Mouse (Mus musculus) liver, adult 2 months (tissue): ENCODE measurements around the gene Galk1. TPM values are rescaled to one million over a fixed set of nuclear protein-coding genes. Genes with fewer than 3 reads are reported as not detected.

ENCODE experiments used
- DNase-seq: peaks from one replicate; pipeline ENCODE4 v3.0.0-alpha.2; 2011; ENCODE audit warnings: low read depth, low spot score; ENCODE audit errors: extremely low read depth
- H3K27ac ChIP-seq: fragments of 200-500 bp; replicated peaks from 2 replicates; pipeline ENCODE4 v1.5.1; 2012; ENCODE audit warnings: low read depth, mild to moderate bottlenecking, control low read depth, inconsistent platforms, low read length; ENCODE audit not compliant: insufficient read depth
- H3K27me3 ChIP-seq: fragments of 200-500 bp; 2 replicates; pipeline ENCODE4 v1.6.1; 2012; ENCODE audit warnings: mild to moderate bottlenecking, moderate library complexity, low read length, inconsistent platforms; ENCODE audit not compliant: control insufficient read depth, insufficient read depth
- H3K36me3 ChIP-seq: fragments of 200-500 bp; 2 replicates; pipeline ENCODE4 v1.6.1; 2012; ENCODE audit warnings: low read length, inconsistent platforms; ENCODE audit not compliant: control insufficient read depth, insufficient read depth
- H3K4me1 ChIP-seq: fragments of 200-500 bp; 2 replicates; pipeline ENCODE4 v1.6.1; 2011; ENCODE audit warnings: low read length; ENCODE audit not compliant: control insufficient read depth, insufficient read depth
- H3K4me3 ChIP-seq: fragments of 200-500 bp; 2 replicates; pipeline ENCODE4 v1.5.1; 2011; ENCODE audit warnings: low read depth, mild to moderate bottlenecking, control low read depth, low read length, moderate library complexity; ENCODE audit not compliant: insufficient read depth
- H3K79me2 ChIP-seq: fragments of 200-500 bp; 2 replicates; pipeline ENCODE4 v1.6.1; 2012; ENCODE audit warnings: inconsistent platforms, mild to moderate bottlenecking, low read length, moderate library complexity; ENCODE audit not compliant: control insufficient read depth, insufficient read depth
- H3K9ac ChIP-seq: fragments of 200-500 bp; 2 replicates; pipeline ENCODE4 v1.6.1; 2012; ENCODE audit warnings: low read depth, mild to moderate bottlenecking, control low read depth, inconsistent platforms, low read length
- CTCF ChIP-seq: fragments of 200-500 bp; IDR thresholded peaks from 2 replicates; pipeline ENCODE4 v1.5.1; 2011; ENCODE audit warnings: low read depth, low read length, control low read depth
- POLR2A ChIP-seq: fragments of 200-500 bp; IDR thresholded peaks from 2 replicates; pipeline ENCODE4 v1.6.1; 2011; ENCODE audit warnings: low read length, control low read depth; ENCODE audit not compliant: insufficient read depth; ENCODE audit errors: extremely low read depth
- WGBS: fragments of 180-500 bp; shearing (Covaris S2); methylation state at CpG from one replicate; pipeline ENCODE4 v1.1.7; 2018; 5-methylcytosine and 5-hydroxymethylcytosine counted together
- polyA plus RNA-seq: library from polyadenylated mRNA; depleted of rRNA; stranded (reverse); fragments of >200 nt; gene quantifications from 2 replicates; pipeline ENCODE4 v1.2.3, GENCODE M21; 2012; rRNA removed
- total RNA-seq: library from RNA; depleted of rRNA; stranded (reverse); fragments of >200 nt; gene quantifications from 2 replicates; pipeline ENCODE4 v1.2.3, GENCODE M21; 2014; rRNA removed

The Galk1 gene
- total and polyA plus RNA-seq, 2 experiments = 49.5 to 79.6 TPM

DNA sequence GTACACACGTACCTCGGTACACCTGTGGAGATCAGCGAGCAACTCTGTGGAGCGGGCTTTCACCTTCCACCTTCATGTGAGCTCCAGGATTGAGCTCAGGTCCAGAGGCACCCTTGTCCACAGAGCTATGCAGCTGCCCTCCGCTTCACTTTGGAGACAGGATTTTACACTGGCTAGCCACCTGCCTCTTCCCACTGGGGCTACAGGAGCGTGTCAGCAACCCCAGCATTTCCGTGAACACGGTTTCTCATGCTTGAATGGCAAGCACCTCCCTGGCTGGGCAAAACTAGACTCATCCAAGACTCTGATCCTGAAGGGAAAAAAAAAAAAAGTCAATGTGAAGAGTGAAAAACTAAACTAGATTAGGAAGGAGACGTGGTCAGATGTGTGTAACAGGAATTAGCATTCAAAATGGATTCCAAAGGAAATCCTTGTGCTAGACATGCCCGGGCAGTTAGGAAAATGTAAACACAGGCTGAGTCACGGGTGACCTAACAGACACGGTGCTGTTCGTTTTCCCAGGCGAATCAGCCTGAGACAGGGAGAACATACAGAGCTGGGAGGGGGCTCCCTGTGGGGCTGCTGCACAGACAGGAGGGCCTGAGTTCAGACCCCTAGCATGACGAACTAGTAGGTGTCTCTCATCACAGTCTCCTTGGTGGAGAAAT is 42.4 kb downstream of the Galk1 start:
- no peaks in the 10 kb centered on the region for H3K36me3 ChIP-seq
- peaks cover 5% of the 10 kb centered on the region; the same call in 1 of the 2 replicates for H3K27me3 ChIP-seq
- H3K27ac ChIP-seq = no peak overlapping the region
- WGBS = 59% methylated on average over 15 of the region's 15 CpGs
- no peak overlapping the region for H3K9ac ChIP-seq
- no peak for DNase-seq
- H3K79me2 ChIP-seq = no peaks in the 10 kb centered on the region
- no peak overlapping the region for H3K4me3 ChIP-seq
- no peaks in the 10 kb centered on the region for H3K4me1 ChIP-seq
- TF ChIP-seq CTCF (no peak), POLR2A (no peak)

DNA sequence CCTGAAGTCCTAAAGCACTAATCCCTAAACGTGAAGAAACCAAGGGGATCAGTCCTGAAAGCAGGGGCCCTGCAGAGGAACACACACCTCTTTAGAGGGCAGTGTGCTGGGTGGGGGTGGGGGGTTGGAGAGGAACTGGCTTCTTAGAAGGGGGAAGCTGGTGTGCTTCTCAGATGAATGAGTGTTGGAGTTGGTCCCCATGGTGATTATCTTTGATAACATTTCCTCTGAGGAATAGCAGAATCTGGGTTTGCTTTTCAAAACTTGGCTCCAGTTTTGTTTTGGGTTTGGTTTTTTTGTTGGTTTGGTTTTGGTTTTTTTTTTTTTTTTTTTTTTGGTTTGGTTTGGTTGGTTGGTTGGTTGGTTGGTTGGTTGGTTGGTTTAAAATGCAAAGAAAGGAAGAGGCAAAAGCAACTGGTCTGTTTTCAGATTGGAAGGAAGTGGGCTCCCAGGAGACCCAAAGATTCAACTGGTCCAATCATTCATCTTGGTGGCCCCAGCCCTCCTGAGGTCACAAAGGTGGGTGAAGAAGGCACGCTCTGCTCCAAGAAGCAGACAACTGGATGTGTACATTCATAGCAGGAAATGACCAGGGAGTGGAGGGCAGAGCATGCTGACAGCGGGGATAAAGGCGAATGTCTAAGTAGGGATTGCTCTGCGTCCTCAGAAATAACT is 43.7 kb downstream of the Galk1 start:
- no peak overlapping the region for H3K27ac ChIP-seq
- no peaks in the 10 kb centered on the region for H3K4me1 ChIP-seq
- H3K4me3 ChIP-seq = no peak overlapping the region
- no peak for TF ChIP-seq CTCF
- no peak for TF ChIP-seq POLR2A
- no peak for DNase-seq
- no peaks in the 10 kb centered on the region; the same call in 1 of the 2 replicates for H3K36me3 ChIP-seq
- H3K79me2 ChIP-seq = no peaks in the 10 kb centered on the region
- WGBS = 69% methylated on average over 5 of the region's 5 CpGs
- no peaks in the 10 kb centered on the region for H3K27me3 ChIP-seq
- H3K9ac ChIP-seq = no peak overlapping the region

DNA sequence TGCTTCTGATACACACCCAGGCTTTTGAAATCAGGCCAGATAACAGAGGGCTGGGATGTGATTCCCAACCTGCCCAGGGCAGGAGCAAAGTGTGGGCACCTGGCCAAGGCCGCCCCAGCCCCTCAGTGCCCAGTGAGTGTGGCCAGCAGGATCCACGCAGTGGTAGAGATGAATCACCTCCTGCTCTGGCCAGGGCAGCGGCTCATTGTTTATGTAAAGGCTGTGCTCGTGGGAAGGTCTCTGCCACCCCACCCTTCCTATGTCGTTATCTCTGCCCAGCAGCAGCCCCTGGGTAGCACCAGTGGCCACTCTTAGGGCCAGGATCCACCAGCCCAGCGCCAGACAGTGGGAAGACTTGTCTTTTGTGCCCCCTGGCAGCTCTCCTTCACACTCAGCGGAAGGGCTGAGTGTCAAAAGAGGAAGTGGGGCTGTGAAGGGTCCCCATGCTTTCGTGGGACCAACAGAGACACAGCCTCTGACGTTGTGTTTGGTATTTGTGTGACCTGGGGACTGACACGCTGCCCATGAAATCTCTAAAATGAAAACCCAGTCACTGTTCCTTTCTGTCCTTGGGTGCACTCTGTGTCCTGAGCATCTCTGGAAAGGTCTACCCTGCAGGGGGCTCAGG is 47.4 kb downstream of the Galk1 start:
- Histone ChIP-seq H3K4me1 (no peaks in the 10 kb centered on the region), H3K27me3 (no peaks in the 10 kb centered on the region), H3K4me3 (no peak overlapping the region), H3K27ac (no peak overlapping the region), H3K79me2 (no peaks in the 10 kb centered on the region), H3K36me3 (peaks cover 7% of the 10 kb centered on the region; the same call in 1 of the 2 replicates), H3K9ac (no peak overlapping the region)
- no peak for DNase-seq
- WGBS = 87% methylated on average over 10 of the region's 10 CpGs
- TF ChIP-seq CTCF (no peak), POLR2A (no peak)

DNA sequence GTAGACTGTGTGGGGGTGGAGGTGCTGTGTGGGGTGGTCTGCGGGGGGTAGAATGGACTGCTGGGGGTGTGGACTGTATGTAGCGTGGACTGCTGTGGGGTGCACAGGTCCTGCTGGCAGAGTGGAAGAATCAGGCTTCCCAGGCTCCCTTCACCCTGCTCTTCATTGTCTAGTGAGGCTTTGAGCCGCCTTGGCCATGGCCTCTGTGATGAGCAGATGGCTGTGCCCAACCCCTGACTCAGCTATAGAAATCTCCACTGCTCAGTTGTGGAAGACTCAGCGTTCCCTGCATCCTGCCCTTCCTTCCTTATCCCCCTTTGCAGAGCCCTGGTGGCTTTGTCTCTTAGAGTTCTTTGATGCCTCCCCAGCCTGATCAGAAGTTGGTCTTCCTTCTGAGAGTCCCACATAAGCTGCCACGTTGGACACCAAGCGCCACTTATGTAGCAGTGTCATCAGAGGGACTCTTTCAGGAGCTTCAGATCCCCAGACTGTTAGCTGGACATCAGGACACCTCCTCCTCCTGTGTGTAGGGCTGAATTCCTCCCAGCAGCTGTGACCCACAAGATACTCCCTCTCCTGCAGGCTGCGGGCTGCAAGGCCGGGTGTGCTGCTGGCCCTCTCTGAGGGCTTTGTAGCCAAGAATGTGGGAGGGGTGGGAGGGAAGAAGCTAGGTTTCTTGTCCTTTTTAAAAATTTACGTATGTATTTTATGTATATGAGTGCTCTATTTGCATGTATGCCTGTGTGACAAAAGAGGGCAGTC is 49.7 kb downstream of the Galk1 start:
- H3K4me1 ChIP-seq = no peaks in the 10 kb centered on the region
- no peaks in the 10 kb centered on the region for H3K79me2 ChIP-seq
- 94% methylated on average over 9 of the region's 9 CpGs for WGBS
- no peaks in the 10 kb centered on the region for H3K27me3 ChIP-seq
- no peak for TF ChIP-seq POLR2A
- TF ChIP-seq CTCF = no peak
- H3K9ac ChIP-seq = no peak overlapping the region
- no peak overlapping the region for H3K27ac ChIP-seq
- no peak for DNase-seq
- peaks cover 10% of the 10 kb centered on the region; the same call in 1 of the 2 replicates for H3K36me3 ChIP-seq
- no peak overlapping the region for H3K4me3 ChIP-seq

DNA sequence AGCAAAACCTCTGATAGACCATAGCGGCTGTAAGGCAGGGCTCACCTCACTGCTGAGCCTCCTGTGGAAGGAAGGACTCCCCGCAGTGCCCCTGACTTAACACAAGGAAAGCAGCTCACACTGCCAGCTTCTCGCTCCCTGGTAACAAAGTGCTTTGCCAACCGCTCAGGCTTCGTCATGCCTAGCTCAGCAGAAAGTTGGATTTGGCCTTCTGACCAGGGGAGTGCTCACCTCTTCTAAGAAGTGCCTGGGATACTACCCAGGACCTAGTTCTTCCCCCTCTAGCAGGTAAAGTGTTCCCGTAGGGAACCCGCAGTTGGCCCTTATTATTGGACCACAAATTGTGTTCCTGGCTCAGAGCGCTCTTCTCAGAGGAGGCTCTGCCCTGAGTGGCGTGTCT is 53.5 kb downstream of the Galk1 start:
- WGBS = 97% methylated on average over 9 of the region's 9 CpGs
- Histone ChIP-seq H3K36me3 (peaks cover 10% of the 10 kb centered on the region; the same call in 1 of the 2 replicates), H3K9ac (no peak overlapping the region), H3K4me1 (no peaks in the 10 kb centered on the region), H3K27me3 (no peaks in the 10 kb centered on the region), H3K4me3 (no peak overlapping the region), H3K79me2 (no peaks in the 10 kb centered on the region), H3K27ac (no peak overlapping the region)
- no peak for DNase-seq
- TF ChIP-seq CTCF = no peak
- TF ChIP-seq POLR2A = no peak

Other genes with a start within 250 kb of the Galk1 start
- gene Tmem94, start 247.3 kb downstream of the Galk1 start, total RNA-seq = 11.0 and 15.0 TPM in 2 replicates
- 41.1 and 41.9 TPM in 2 replicates for gene Tmem94, start 247.3 kb downstream of the Galk1 start, polyA plus RNA-seq
- 2.9 and 3.8 TPM in 2 replicates for gene Caskin2, start 199.1 kb downstream of the Galk1 start, total RNA-seq
- 8.9 and 9.7 TPM in 2 replicates for gene Caskin2, start 199.1 kb downstream of the Galk1 start, polyA plus RNA-seq
- 4.0 and 5.8 TPM in 2 replicates for gene Tsen54, start 198.0 kb downstream of the Galk1 start, total RNA-seq
- gene Tsen54, start 198.0 kb downstream of the Galk1 start, polyA plus RNA-seq = 11.2 and 15.6 TPM in 2 replicates
- 15.8 and 17.2 TPM in 2 replicates for gene Llgl2, start 188.7 kb downstream of the Galk1 start, total RNA-seq
- 46.8 and 52.7 TPM in 2 replicates for gene Llgl2, start 188.7 kb downstream of the Galk1 start, polyA plus RNA-seq
- gene Myo15b, start 154.3 kb downstream of the Galk1 start, total RNA-seq = 0.07 and 0.28 TPM in 2 replicates
- gene Myo15b, start 154.3 kb downstream of the Galk1 start, polyA plus RNA-seq = 0.51 and 0.56 TPM in 2 replicates
- 0.13 TPM in 1 of 2 replicates, not detected in the other for gene Smim5, start 112.8 kb downstream of the Galk1 start, total RNA-seq
- gene Smim5, start 112.8 kb downstream of the Galk1 start, polyA plus RNA-seq = 0.14 and 0.38 TPM in 2 replicates
- 0.54 and 0.55 TPM in 2 replicates for gene Smim6, start 100.7 kb downstream of the Galk1 start, total RNA-seq
- 0.38 and 0.71 TPM in 2 replicates for gene Smim6, start 100.7 kb downstream of the Galk1 start, polyA plus RNA-seq
- 12.8 and 16.0 TPM in 2 replicates for gene Sap30bp, start 79.4 kb downstream of the Galk1 start, total RNA-seq
- gene Sap30bp, start 79.4 kb downstream of the Galk1 start, polyA plus RNA-seq = 11.2 and 12.7 TPM in 2 replicates
- gene Recql5, start 79.2 kb downstream of the Galk1 start, total RNA-seq = 6.0 and 8.2 TPM in 2 replicates
- gene Recql5, start 79.2 kb downstream of the Galk1 start, polyA plus RNA-seq = 10.0 and 12.3 TPM in 2 replicates
- gene Itgb4, start 38.0 kb downstream of the Galk1 start, total RNA-seq = 0.34 and 0.65 TPM in 2 replicates
- 0.18 and 0.25 TPM in 2 replicates for gene Itgb4, start 38.0 kb downstream of the Galk1 start, polyA plus RNA-seq
- gene H3f3b, start 15.2 kb upstream of the Galk1 start, total RNA-seq = 116 and 163 TPM in 2 replicates
- 56.2 and 59.9 TPM in 2 replicates for gene H3f3b, start 15.2 kb upstream of the Galk1 start, polyA plus RNA-seq
- 4.3 and 5.2 TPM in 2 replicates for gene Unk, start 17.6 kb upstream of the Galk1 start, total RNA-seq
- gene Unk, start 17.6 kb upstream of the Galk1 start, polyA plus RNA-seq = 8.9 and 13.8 TPM in 2 replicates
- gene Unc13d, start 65.2 kb upstream of the Galk1 start, total RNA-seq = 0.37 and 0.87 TPM in 2 replicates
- gene Unc13d, start 65.2 kb upstream of the Galk1 start, polyA plus RNA-seq = 0.54 and 1.4 TPM in 2 replicates
- gene Wbp2, start 74.3 kb upstream of the Galk1 start, total RNA-seq = 14.8 and 24.8 TPM in 2 replicates
- gene Wbp2, start 74.3 kb upstream of the Galk1 start, polyA plus RNA-seq = 166 and 179 TPM in 2 replicates
- gene Trim47, start 114.5 kb upstream of the Galk1 start, total RNA-seq = 2.9 and 6.6 TPM in 2 replicates
- 4.2 and 4.6 TPM in 2 replicates for gene Trim47, start 114.5 kb upstream of the Galk1 start, polyA plus RNA-seq
- gene Trim65, start 118.4 kb upstream of the Galk1 start, total RNA-seq = 3.9 and 5.8 TPM in 2 replicates
- gene Trim65, start 118.4 kb upstream of the Galk1 start, polyA plus RNA-seq = 7.7 and 8.3 TPM in 2 replicates
- 26.4 and 40.2 TPM in 2 replicates for gene Mrpl38, start 126.1 kb upstream of the Galk1 start, total RNA-seq
- 63.7 and 77.7 TPM in 2 replicates for gene Mrpl38, start 126.1 kb upstream of the Galk1 start, polyA plus RNA-seq
- 5.6 and 9.0 TPM in 2 replicates for gene Fbf1, start 155.4 kb upstream of the Galk1 start, total RNA-seq
- gene Fbf1, start 155.4 kb upstream of the Galk1 start, polyA plus RNA-seq = 3.6 and 4.5 TPM in 2 replicates
- 3.0 and 5.3 TPM in 2 replicates for gene Ten1, start 186.1 kb upstream of the Galk1 start, total RNA-seq
- 2.3 and 3.0 TPM in 2 replicates for gene Ten1, start 186.1 kb upstream of the Galk1 start, polyA plus RNA-seq
- gene Acox1, start 186.3 kb upstream of the Galk1 start, total RNA-seq = 994 and 1,028 TPM in 2 replicates
- 683 and 720 TPM in 2 replicates for gene Acox1, start 186.3 kb upstream of the Galk1 start, polyA plus RNA-seq
- gene Evpl, start 225.4 kb upstream of the Galk1 start, total RNA-seq = 0.07 and 0.18 TPM in 2 replicates
- gene Evpl, start 225.4 kb upstream of the Galk1 start, polyA plus RNA-seq = 0.12 and 0.16 TPM in 2 replicates